Mouse (Mus musculus): ENCODE results near the gene Msh4.
"Not testable (repeated sequence)": the region's sequence is repeated elsewhere in the genome, so short reads cannot be mapped to it uniquely, and the experiment has no call there.

The Msh4 gene

DNA sequence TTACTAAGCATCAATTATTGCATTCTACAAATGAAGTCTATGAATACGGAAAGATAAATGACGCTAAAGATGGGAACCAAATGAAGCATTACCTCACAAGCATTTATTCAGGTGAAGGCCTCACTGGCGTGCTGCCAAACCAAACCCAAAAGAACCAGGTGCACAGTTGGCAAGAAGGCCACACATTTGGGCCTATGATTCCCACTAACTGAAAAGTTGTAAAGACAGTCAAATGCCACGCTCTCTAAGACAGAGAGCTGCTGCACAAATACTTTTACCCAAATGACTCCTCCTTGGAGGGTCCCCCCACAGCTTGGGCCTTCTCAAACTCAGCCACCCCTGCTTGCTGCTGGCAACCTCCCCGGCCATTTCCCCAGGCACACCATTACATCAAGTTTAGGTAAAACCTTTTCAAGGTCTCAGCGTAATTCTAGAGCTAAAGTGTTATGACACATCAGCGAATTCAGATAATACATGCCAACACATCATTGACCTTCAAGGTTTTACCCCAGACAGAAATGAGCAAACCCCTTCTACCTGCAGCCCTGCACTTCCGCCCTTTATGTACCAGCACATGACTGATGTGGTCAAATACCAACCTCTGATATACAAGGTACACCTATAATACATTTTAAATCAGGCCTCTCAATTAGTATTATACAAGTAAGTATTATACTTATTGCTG lies 5.4 kb upstream of the Msh4 start:
- DNase-seq (ENCODE audit: low spot score): no peak

DNA sequence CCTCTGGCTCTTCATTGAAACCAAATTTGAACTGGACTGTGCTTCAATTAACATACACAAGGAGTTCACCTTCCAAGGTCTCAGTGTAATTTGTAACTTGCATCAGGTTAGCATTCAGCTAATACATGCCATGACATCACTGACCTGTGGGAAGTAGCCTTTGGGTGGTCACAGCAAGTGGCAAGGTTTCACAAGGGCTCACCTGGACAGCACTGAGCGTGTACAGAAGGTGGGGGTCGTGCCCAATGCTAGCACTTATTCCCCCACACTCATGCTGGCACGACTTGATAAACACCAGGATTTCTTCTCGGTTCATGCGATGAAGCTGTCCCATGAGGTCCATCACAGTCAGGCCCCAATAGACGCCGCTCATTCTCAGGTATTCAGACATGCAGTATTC lies 4.6 kb upstream of the Msh4 start:
- DNase-seq (ENCODE audit: low spot score): no peak

DNA sequence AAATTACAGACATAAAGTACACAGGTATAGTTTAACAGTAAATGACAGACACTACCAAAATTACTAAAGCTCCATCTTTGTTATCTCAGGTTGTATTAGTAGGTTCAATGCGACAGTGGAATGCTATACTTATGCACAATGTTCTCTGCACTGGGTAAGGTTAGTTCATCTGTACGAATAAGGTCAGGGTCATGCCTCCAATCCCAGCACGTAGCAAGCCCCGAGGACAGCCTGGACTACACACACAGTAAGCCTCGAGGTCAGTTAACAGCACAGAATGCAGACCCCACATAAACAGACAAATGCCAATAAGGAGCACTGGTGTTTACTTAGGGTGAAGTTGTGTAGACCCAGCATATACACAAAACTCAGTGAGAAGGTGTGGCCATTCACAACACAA lies 3.0 kb upstream of the Msh4 start:
- DNase-seq (ENCODE audit: low spot score): no peak

DNA sequence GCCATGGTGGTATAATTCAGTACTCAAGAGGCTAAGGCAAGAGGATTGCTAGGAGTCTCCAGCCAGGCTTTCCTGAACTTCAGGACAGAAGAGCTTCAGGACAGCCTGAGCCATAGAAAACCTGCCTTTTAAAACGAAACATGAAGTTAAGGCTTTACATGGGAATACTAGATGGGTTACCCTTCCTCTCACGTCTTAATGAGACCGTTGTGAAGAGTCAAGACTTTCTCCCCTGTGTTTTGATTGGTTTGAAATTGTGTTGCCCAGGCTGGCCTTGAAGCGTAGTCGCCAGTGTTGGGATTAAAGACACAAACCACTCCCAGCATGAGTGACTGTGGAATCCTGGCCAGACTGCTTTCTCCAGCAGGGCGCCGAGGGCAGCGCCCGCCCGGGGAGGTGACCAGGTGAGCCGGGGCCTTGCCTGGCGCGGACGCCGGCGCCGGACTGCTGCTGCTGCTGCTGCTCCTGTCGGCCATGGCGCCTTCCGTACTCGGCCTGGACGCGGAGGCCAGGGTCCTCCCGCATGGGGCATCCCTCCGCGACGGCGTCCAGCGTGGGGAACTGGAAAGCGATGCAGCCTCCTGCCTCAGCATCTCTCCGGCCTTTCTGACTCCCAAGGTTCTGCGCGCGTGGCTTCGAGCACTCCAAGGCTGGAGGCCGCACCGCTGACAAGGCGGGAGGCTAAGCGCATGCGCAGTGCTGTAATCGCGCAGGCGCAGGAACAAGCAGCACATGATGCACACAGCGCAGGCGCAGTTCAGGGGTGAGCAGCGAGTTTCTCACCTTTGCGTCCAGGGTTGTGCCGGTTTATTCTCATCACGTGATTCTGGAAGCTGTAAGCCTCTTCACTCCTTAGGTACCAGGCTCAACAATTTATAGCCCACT lies 445 bp downstream of the Msh4 start:
- no peak for DNase-seq (ENCODE audit: low spot score)

DNA sequence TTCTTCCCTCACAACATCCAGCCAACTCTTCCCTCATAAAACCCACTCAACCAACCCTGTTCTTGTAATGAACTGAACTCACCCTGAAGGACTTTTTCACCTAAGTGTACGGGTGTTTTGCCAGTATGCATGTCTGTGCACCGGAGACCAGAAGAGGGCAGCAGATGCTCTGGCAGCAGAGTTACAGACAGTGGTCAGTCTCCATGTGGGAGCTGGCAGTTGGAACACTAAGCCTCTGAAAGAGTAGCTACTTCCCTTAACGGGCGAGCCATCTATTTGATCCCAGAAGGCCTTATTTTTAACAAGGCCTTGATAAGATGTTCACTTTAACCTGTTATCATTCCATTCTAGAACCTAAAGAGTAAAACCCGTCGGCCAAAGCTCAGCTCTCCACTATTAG lies 1.4 kb downstream of the Msh4 start:
- peak; percentile 54 for DNase-seq (ENCODE audit: low spot score)

DNA sequence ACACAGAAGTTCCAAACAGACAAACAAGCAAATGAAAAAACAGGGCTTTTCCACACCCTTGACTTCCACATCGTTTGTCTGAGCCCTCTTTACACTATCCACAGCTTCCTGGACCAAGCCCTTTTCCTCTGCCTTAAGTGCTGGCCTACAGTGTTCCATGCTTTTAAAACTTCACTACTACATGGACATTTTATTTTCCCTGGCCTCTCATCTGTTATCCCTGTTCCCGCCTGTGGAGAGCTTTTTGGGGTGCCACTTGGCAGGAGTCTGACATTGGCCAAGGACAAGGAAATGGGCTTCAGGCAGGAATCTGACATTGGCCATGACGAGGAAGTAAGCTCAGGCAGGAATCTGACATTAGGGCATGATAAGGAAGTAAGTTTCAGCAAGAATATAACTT lies 3.3 kb downstream of the Msh4 start:
- DNase-seq (ENCODE audit: low spot score): no peak

DNA sequence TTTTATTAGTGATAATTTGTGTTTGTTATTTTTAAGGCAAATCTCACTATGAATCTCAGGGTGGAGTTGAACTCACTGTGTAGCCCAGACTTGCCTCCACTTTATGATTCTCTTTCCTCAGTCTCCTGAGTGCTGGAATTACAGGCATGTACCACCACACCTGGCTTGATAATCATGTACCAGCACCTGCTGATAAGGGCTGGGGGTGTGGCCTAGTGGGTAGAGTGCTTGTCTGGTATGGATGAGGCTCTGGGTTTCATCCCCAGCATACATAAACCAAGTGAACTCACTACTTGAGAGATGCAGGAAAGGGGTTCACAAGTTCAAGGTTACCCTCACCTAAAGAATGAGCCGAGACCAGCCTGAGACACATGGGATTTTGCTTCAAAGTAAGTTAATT lies 4.0 kb downstream of the Msh4 start:
- DNase-seq (ENCODE audit: low spot score): no peak

DNA sequence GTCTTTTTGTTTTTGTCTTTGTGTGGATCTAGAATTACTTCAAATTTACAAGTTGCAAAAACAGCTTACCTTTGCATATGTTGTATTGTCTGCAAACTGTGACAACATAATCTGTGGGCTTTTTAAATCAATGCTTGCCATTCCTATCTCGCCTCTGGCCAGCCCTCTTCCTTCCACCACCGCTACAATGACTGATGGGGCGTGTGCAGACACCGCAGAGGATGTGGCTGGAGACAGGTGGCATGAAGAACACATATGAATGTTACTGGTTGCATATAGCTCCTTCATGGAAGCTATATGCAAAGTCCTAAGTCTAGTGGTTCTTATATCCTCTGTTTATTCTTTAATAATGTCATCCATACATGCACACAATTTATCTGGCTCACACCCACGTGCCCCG lies 8.7 kb downstream of the Msh4 start:
- DNase-seq (ENCODE audit: low spot score): no peak

DNA sequence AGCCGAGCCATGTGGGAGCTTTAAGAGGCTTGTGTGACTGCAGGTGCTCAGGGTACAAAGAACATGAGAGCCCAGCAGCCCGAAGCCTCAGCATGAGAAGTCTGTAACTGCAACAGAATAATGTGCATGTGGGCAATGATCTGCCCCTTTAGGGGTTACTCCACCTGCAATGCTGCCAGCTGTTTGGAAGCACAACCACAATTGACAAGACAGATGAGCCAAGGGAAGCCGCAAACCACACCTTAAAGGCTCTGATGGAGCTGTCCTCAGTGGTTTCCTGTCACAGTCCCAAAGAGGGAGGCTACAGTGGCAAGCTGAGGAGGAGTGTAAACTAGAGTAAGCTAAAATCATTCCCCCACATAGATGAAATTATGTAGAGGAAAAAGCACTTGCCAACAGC lies 10.5 kb downstream of the Msh4 start:
- no peak for DNase-seq (ENCODE audit: low spot score)

DNA sequence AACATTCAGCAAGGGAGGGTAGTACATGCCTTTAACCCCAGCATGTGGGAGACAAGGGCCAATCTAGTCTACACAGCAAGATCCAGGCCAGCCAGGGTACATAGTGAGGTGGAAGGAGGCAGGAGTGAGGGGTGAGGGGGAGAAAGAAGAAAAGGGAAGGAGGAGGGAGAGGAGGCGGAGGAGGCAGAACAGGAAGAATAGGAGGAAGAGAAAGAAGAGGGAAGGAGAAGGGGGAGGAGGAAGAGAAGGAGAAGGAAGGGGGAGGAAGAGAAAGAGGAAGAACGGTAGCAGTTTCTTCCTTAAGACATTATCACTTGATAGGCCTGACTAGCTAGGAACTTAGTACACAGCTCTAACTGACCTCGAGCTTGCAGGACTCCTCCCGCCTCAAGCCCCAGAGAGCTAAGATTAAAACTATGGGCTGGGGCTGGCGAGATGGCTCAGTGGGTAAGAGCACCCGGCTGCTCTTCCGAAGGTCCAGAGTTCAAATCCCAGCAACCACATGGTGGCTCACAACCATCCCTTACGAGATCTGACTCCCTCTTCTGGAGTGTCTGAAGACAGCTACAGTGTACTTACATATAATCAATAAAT lies 16.7 kb downstream of the Msh4 start:
- DNase-seq (ENCODE audit: low spot score): no peak

DNA sequence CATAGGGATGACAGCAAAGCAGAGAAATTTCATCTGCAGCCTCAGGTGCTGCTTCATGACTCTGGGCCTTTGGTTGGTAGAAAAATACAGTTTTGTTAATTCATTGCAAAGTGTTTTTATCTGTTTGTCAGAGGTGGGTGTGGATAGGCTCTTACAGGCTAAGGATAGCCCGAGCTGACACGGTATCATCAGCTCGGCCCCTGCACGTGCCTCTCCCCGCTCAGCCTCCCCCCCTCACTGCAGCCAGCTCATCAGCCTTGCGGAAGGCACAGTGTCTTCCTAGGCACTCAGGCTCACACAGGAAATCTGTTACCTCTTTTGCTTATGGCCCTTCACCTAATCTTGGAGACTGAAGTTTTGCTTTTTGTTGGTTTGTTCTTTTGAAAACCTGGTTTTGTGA lies 17.8 kb downstream of the Msh4 start:
- no peak for DNase-seq (ENCODE audit: low spot score)

DNA sequence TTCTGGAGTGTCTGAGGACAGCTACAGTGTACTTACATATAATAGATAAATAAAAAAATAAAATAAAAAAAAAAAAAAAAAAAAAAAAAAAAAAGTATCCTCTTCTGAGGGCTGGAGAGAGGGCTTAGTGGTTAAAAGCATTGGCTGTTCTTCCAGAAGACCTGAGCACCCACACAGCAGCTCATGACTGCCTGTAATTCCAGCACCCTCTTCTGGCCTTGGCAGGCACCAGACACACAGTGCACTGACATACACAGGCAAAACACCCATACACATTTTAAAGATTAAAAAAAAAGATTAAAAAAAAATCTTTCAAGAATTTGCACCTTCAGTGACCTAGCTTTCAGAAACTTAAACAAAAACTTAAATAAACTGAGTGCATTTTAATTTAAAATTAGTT lies 19.6 kb downstream of the Msh4 start:
- no peak for DNase-seq (ENCODE audit: low spot score)

DNA sequence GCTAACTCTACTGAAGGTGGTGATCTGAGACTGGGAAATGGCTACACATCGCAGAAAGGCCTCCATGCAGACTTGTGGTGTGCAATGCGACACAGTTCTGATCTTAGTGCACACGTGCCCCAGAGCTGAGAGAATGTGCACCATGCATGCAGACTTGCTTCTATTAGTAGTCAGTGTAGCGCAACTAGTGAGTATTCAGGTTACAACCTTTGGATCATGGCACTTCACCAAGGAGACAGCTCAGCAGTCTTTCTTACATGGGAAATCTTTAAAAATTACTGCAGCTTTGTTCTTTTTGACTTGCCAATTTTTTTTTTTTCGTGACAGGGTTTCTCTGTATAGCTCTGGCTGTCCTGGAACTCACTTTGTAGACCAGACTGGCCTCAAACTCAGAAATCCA lies 34.5 kb downstream of the Msh4 start:
- DNase-seq (ENCODE audit: low spot score): no peak

DNA sequence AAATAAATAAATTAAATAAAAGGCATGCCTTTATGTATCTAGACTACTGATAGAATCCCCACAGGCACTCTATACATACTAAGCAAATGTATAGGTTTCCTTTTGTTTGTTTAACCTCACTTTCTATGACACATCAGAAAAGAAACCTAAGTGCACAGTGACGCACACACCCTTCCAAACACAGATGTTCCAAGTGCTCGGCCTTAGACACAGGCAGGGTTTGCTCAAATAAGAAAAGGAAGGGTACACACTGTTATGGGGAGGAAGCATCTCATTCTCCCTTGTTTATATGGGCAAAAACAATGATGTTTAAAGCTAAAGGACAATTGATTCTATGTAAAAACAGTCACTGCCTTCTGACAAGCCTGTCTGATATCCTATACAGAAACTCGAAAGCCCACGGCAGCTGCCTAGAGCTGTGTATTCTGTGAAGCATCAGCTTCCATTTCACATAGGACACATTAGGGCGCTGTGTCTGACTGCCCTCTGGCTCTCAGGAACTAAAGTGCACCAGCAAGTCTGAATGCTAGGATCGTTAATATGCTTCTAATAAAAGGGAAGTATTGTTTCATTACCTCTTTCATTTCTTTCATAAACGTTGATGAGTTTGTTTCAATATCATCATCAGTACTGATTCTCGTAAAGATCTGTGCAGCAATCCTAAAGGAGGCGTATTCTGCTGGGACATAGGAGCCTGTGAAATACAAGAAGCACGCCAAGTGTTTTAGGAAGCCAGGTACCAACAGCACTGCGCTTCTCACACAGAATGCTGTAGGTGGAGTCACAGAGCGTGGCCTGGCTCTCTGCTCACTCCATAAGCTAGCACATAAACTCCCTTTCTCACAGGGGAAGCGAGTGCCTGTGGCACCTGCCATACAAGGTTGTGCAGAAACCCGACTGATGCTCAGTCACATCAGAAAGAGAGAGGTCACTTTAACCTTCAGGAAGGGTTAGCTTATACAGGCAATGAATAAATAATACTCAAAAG lies 38.5 kb downstream of the Msh4 start:
- DNase-seq (ENCODE audit: low spot score): peak; percentile 21

DNA sequence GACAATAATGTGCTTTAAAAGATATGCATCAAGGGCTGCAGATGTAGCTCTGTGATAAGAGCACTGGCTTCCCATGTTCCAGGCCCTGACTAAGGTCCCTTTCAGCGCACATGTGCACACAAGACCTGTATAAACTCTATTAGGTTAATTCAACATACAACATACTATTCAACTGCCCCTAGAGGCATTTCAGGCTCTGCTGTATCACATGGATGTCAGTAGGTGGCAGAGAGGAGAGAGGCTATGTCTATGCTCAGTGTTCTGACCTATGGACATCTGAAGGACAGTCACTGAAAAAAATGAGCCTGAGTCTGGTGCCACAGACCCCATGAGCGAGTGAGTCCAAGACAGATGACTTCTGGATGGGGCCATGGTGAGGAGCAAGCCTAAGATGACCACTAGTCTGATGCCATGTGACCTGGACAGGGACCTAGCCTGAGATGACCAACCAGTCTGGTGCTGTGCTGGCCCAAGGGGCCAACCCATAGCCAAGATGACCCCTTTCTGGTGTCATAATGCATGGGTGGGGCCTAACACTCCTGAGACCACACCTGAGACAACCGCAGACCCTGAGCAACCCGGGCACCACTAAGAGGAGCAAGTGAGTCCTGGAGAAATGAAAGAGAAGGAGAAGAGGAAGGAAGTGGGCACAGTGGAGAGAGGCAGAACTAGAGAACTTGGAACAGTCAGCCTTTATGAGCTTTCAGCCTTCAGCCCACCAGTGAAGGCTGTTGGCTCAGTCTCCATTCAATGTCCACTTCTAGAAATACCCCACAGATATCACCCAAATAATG lies 41.1 kb downstream of the Msh4 start:
- no peak for DNase-seq (ENCODE audit: low spot score)

DNA sequence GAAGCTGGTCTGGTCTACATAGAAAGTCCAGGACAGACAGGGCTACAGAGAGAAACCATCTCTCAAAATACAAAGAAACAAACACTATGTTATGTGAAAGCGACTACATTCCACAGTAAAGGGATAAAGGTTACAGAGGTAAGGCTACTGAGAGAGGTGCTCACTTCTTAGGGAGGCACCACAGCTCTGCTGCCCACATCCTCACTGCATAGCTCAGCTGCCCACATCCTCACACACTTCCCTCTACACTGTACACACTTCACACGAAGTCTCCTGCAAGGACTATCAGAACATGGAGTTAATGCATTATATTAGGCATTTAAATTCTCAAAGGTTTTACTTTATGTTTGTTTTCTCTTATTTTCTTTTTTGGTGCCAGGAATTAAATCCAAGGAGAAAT lies 42.1 kb downstream of the Msh4 start:
- no peak for DNase-seq (ENCODE audit: low spot score)

DNA sequence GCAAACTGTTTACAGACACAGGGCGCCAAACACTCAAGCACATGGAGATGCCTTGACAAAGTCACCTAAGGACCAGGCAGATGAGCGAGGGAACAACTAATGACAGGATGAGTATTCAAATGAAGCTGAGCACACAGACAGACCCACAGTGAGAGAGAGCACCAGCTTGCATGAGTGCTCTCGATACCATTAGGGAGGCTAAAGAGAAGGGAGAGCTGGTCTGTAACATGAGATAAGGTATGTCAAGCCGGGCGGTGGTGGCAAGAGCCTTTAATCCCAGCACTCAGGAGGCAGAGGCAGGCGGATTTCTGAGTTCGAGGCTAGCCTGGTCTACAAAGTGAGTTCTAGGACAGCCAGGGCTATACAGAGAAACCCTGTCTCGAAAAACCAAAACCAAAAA lies 45.5 kb downstream of the Msh4 start:
- DNase-seq (ENCODE audit: low spot score): not testable (repeated sequence)

DNA sequence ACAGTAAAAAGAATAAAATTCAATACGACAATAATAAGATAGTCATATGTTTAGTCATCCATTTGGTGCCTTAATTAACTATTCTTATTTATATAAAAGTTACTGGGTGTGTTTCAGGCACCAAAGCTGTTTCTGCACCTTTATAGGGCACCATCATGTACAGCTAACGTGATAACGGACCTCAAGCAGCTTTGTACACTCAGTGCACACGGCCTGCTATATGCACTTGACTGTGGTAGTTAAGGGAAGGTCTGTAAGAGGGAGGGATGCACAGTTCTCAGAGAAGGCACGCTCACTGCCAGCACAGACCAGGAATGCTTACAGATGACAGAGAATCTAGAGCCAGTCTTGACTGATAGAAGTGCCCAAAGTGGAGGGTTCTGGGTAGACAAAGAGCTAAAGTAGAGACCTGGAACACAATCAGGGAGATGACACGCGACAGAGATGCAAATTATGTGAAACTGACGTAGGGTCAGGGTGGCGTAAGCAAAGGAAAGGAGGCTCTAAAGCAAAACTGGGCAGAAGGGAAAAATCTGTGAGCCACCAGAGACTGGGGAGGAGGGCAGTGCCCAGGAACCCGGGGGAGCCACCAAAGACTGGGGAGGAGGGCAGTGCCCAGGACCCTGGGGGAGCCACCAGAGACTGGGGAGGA lies 47.5 kb downstream of the Msh4 start:
- no peak for DNase-seq (ENCODE audit: low spot score)

DNA sequence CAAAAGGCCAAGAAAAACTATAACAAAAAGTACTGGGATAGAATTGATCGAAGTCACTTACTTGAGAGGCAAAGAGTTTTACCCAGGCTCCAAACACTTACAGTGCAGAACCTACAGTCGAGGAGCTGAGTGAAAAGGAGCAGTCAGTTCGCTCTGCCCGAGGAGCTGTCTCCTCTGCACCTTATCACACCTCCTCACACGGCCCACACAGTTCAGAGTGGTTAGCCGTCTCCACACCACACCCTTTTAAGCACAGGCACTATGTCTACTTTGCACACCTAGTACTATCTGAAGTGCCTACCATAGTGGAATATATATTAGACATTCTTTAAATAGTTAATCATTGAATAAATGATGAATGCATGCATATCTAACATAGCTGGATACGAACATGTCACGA lies 53.7 kb downstream of the Msh4 start:
- no peak for DNase-seq (ENCODE audit: low spot score)

DNA sequence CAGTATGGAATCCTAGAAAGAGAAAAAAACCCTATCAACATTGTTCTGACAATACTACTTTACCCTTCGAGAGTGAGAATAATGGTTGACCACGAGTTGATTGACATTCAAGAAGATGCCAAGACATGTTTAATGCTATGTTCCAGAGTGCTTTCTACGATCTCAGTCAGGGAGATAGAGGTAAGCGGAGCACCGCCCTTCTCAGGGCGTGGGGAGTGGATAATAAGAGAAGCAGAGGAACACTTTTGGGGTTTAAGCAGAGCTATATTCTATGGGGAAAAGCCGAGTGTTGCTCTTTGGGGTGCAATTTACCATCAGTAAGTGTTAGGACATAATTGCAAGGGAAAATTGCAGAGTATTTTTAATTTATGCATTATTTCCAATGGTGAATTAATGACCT lies 55.2 kb downstream of the Msh4 start:
- no peak for DNase-seq (ENCODE audit: low spot score)

Measured in MN1 (cell line).